Mouse (Mus musculus) lung, adult 18-20 months (tissue): ENCODE measurements at regions not wholly inside any gene's neighbourhood (a gene's known extent, or its start where the extent isn't known, plus 50 kb on each side); places are given as distances from the start of the nearest gene placed in this dataset.

ENCODE experiments used
- DNase-seq, 2 experiments: peaks; one replicate each; pipeline ENCODE4 v3.0.0; 2022; ENCODE audit warnings: mixed read lengths in 2 of 2

- DNase-seq: no peak
Measured at GRCm38 (mm10) chr3:149410518-149410917, 420.2 kb upstream of the Adgrl2 start.

- no peak for DNase-seq
Measured at GRCm38 (mm10) chr3:149408858-149409257, 418.5 kb upstream of the Adgrl2 start.

- no peak for DNase-seq
Measured at GRCm38 (mm10) chr3:149405872-149406271, 415.5 kb upstream of the Adgrl2 start.

GRCm38 (mm10) chr3:149404691-149405090, 414.3 kb upstream of the Adgrl2 start:
- DNase-seq: no peak

GRCm38 (mm10) chr3:149402496-149402895, 412.1 kb upstream of the Adgrl2 start:
- DNase-seq: no peak

GRCm38 (mm10) chr3:149395082-149395481, 404.7 kb upstream of the Adgrl2 start:
- no peak for DNase-seq

- DNase-seq: no peak
Measured at GRCm38 (mm10) chr3:149393317-149394172, 403.2 kb upstream of the Adgrl2 start.

- DNase-seq: no peak
Measured at GRCm38 (mm10) chr3:149392164-149392563, 401.8 kb upstream of the Adgrl2 start.

- DNase-seq: no peak
Measured at GRCm38 (mm10) chr3:149387537-149387936, 397.2 kb upstream of the Adgrl2 start.

GRCm38 (mm10) chr3:149386027-149386426, 395.7 kb upstream of the Adgrl2 start:
- DNase-seq: no peak

GRCm38 (mm10) chr3:149385336-149385735, 395.0 kb upstream of the Adgrl2 start:
- DNase-seq: no peak

- peak; percentile 18 to 46 for DNase-seq
Measured at GRCm38 (mm10) chr3:149381559-149382245, 391.3 kb upstream of the Adgrl2 start.

- DNase-seq: no peak
Measured at GRCm38 (mm10) chr3:149381051-149381450, 390.7 kb upstream of the Adgrl2 start.

GRCm38 (mm10) chr3:149379866-149380472, 389.6 kb upstream of the Adgrl2 start:
- peak; percentile 27 to 42 for DNase-seq

- DNase-seq: no peak
Measured at GRCm38 (mm10) chr3:149379249-149379865, 389.0 kb upstream of the Adgrl2 start.

GRCm38 (mm10) chr3:149371439-149371838, 381.1 kb upstream of the Adgrl2 start:
- no peak for DNase-seq

GRCm38 (mm10) chr3:149370517-149371227, 380.3 kb upstream of the Adgrl2 start:
- no peak for DNase-seq

- no peak for DNase-seq
Measured at GRCm38 (mm10) chr3:149367888-149368287, 377.5 kb upstream of the Adgrl2 start.

GRCm38 (mm10) chr3:149360164-149360563, 369.8 kb upstream of the Adgrl2 start:
- DNase-seq: no peak

GRCm38 (mm10) chr3:149358570-149359193, 368.3 kb upstream of the Adgrl2 start:
- DNase-seq: peak; percentile 19 to 43

GRCm38 (mm10) chr3:149357903-149358569, 367.7 kb upstream of the Adgrl2 start:
- no peak for DNase-seq
